Mouse (Mus musculus) bone marrow, adult 2 months (tissue): ENCODE measurements around the gene Pipox.

Source experiments
- CTCF ChIP-seq: fragments of 200-500 bp; IDR thresholded peaks from 2 replicates; pipeline ENCODE4 v1.5.1; 2011; ENCODE audit warnings: low read length, control low read depth; ENCODE audit not compliant: control insufficient read depth, insufficient read depth
- POLR2A ChIP-seq: fragments of 200-500 bp; IDR thresholded peaks from 2 replicates; pipeline ENCODE4 v1.6.1; 2011; ENCODE audit warnings: low read depth, mild to moderate bottlenecking, control low read depth, low read length, borderline replicate concordance; ENCODE audit not compliant: control insufficient read depth

- TF ChIP-seq CTCF (no peak), POLR2A (no peak)
Measured at GRCm38 (mm10) chr11:77925836-77926657, 32.2 kb upstream of the Pipox start.
